Mouse (Mus musculus) CD8-positive naive resting alpha-beta T cell, adult 2 months (primary cell): Measurements from ENCODE around the gene Dram1.

Experiments
- DNase-seq, 2 experiments: peaks; one replicate each; pipeline ENCODE4 v3.0.0; 2022; ENCODE audit warnings: low read depth in 2 of 2, low spot score in 2 of 2

Dram1 gene

GRCm38 (mm10) chr10:88296991-88297390, 81.9 kb downstream of the Dram1 start:
- no peak for DNase-seq

GRCm38 (mm10) chr10:88295091-88295490, 83.8 kb downstream of the Dram1 start:
- no peak for DNase-seq

GRCm38 (mm10) chr10:88288061-88288460, 90.8 kb downstream of the Dram1 start:
- no peak for DNase-seq

GRCm38 (mm10) chr10:88287261-88287660, 91.6 kb downstream of the Dram1 start:
- no peak for DNase-seq

- no peak for DNase-seq
Observed at GRCm38 (mm10) chr10:88284343-88284990, 94.4 kb downstream of the Dram1 start.

- DNase-seq, result no peak
Observed at GRCm38 (mm10) chr10:88281699-88282098, 97.2 kb downstream of the Dram1 start.

GRCm38 (mm10) chr10:88274045-88274444, 104.8 kb downstream of the Dram1 start:
- DNase-seq, result no peak
